Mouse (Mus musculus): ENCODE results near the gene Gm1110. TPM values are rescaled to one million over a fixed set of nuclear protein-coding genes. Genes with fewer than 3 reads are reported as not detected.

The Gm1110 gene
- polyA plus RNA-seq, 1 experiment from 2014 or later = not detected

Other genes starting within 250 kb of the Gm1110 start
- 0.17 and 0.49 TPM in 2 replicates for gene B3gat1, start 189.4 kb downstream of the Gm1110 start, polyA plus RNA-seq (2014; fragmentation: Nextera tagmentation; extraction: Ambion mirVana)
- gene Glb1l2, start 116.6 kb downstream of the Gm1110 start, polyA plus RNA-seq (2014; fragmentation: Nextera tagmentation; extraction: Ambion mirVana) = 4.6 and 5.6 TPM in 2 replicates
- gene Glb1l3, start 62.2 kb downstream of the Gm1110 start, polyA plus RNA-seq (2014; fragmentation: Nextera tagmentation; extraction: Ambion mirVana) = not detected in 2 replicates
- gene Acad8, start 76.5 kb upstream of the Gm1110 start, polyA plus RNA-seq (2014; fragmentation: Nextera tagmentation; extraction: Ambion mirVana) = 39.7 and 50.2 TPM in 2 replicates
- gene Thyn1, start 76.6 kb upstream of the Gm1110 start, polyA plus RNA-seq (2014; fragmentation: Nextera tagmentation; extraction: Ambion mirVana) = 173 and 174 TPM in 2 replicates
- gene Vps26b, start 107.0 kb upstream of the Gm1110 start, polyA plus RNA-seq (2014; fragmentation: Nextera tagmentation; extraction: Ambion mirVana) = 44.7 and 48.1 TPM in 2 replicates
- 44.3 and 46.5 TPM in 2 replicates for gene Ncapd3, start 107.1 kb upstream of the Gm1110 start, polyA plus RNA-seq (2014; fragmentation: Nextera tagmentation; extraction: Ambion mirVana)
- gene Jam3, start 232.3 kb upstream of the Gm1110 start, polyA plus RNA-seq (2014; fragmentation: Nextera tagmentation; extraction: Ambion mirVana) = 116 and 121 TPM in 2 replicates

Measured in limb, embryonic 11.5 days (tissue).